Mouse (Mus musculus): ENCODE data around the gene Cpne5. TPM values are rescaled to one million over a fixed set of nuclear protein-coding genes. Genes with fewer than 3 reads are reported as not detected.

Gene Cpne5
- total and polyA plus RNA-seq, 3 experiments: 0.19 to 1.0 TPM; not detected in 1

DNA sequence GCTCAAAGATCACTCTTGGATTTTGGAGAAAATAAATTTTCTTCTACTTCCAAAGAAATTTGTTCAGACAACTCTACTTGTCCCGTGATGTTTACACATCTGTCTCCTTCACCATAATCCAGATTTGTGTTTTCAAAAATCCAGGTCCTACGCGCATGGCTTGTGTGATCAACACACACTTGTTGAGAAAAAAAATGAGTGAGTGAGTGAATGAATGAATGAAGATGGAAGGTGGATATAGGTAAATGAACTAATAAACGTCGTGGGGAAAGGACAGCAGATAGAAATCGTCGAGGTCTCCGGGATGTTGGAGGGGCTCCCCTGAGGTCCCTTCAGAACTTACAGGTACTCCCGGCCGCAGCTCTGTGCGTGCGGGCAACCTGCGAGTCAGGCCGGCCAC, 25.4 kb upstream of the Cpne5 start:
- peaks cover 0 to 35% of the 10 kb centered on the region in 2 experiments; a peak in 3 of 4 replicates for H3K4me1 ChIP-seq (ENCODE audit: control insufficient read depth in 1 of 2, insufficient read depth in 2 of 2, low read length in 2 of 2)
- H3K4me3 ChIP-seq (ENCODE audit: control insufficient read depth in 1 of 2, insufficient read depth in 1 of 2, low read depth in 2 of 2, low read length in 2 of 2): peak overlapping the region; percentile 46 to 81

GRCm38 (mm10) chr17:29262259-29262649, 24.3 kb upstream of the Cpne5 start:
- no peak for TF ChIP-seq POLR2A (IDR thresholded peaks at IDR 0.05; ENCODE audit: control insufficient read depth in 1 of 2, insufficient read depth in 1 of 2, low read depth in 1 of 2, low read length in 2 of 2, poor library complexity in 1 of 2)
- no peak for TF ChIP-seq CHD1 (IDR thresholded peaks at IDR 0.05; ENCODE audit: low read depth, low read length)
- no peak for TF ChIP-seq TCF12 (IDR thresholded peaks at IDR 0.05; ENCODE audit: low read depth, low read length)
- no peak for TF ChIP-seq ZMIZ1 (IDR thresholded peaks at IDR 0.05; ENCODE audit: low read depth, low read length)
- no peak for TF ChIP-seq ETS1 (IDR thresholded peaks at IDR 0.05; ENCODE audit: low read depth, low read length)
- TF ChIP-seq MXI1 (IDR thresholded peaks at IDR 0.05; ENCODE audit: low read depth, low read length): no peak
- no peak for TF ChIP-seq TBP (IDR thresholded peaks at IDR 0.05; ENCODE audit: low read depth, low read length)
- no peak for TF ChIP-seq SIN3A (IDR thresholded peaks at IDR 0.05; ENCODE audit: low read length)
- TF ChIP-seq CTCF (IDR thresholded peaks at IDR 0.05 in 2 of 3, conservative IDR thresholded peaks at IDR 0.05 in 1 of 3; ENCODE audit: control insufficient read depth in 1 of 3, insufficient read depth in 1 of 3, low read depth in 2 of 3, low read length in 3 of 3, poor library complexity in 1 of 3, severe bottlenecking in 1 of 3): no peak; a peak in 1 of 6 replicates
- TF ChIP-seq ZNF384 (IDR thresholded peaks at IDR 0.05; ENCODE audit: low read depth, low read length): no peak
- TF ChIP-seq MAX (IDR thresholded peaks at IDR 0.05; ENCODE audit: low read length): no peak
- TF ChIP-seq MYC (IDR thresholded peaks at IDR 0.05; ENCODE audit: low read depth, low read length): no peak
- no peak for TF ChIP-seq USF2 (IDR thresholded peaks at IDR 0.05; ENCODE audit: borderline replicate concordance in 1 of 2, insufficient read depth in 1 of 2, low read depth in 1 of 2, low read length in 2 of 2)
- no peak for TF ChIP-seq ZKSCAN1 (IDR thresholded peaks at IDR 0.05; ENCODE audit: low read depth, low read length)
- no peak for TF ChIP-seq MEF2A (IDR thresholded peaks at IDR 0.05; ENCODE audit: extremely low read depth, insufficient replicate concordance, low read depth, low read length, poor library complexity, severe bottlenecking)
- DNase-seq (ENCODE audit: low read depth, low spot score): peak; percentile 40
- Histone ChIP-seq H3K27ac (ENCODE audit: control insufficient read depth, low read depth, low read length) (no peak overlapping the region), H3K9me3 (replicated peaks; ENCODE audit: insufficient read depth, low read length) (no peaks in the 10 kb centered on the region), H3K9ac (ENCODE audit: control insufficient read depth, low read depth, low read length, poor library complexity, severe bottlenecking) (peak overlapping the region; percentile 22), H3K27me3 (ENCODE audit: control insufficient read depth in 1 of 2, insufficient read depth in 2 of 2, low read length in 2 of 2) (no peaks in the 10 kb centered on the region), H3K36me3 (ENCODE audit: control insufficient read depth in 1 of 2, insufficient read depth in 2 of 2, low read length in 2 of 2) (peaks cover 4 to 18% of the 10 kb centered on the region in 2 experiments; a peak in 3 of 4 replicates), H3K4me1 (ENCODE audit: control insufficient read depth in 1 of 2, insufficient read depth in 2 of 2, low read length in 2 of 2) (peaks cover 0 to 31% of the 10 kb centered on the region in 2 experiments; a peak in 3 of 4 replicates), H3K4me3 (ENCODE audit: control insufficient read depth in 1 of 2, insufficient read depth in 1 of 2, low read depth in 2 of 2, low read length in 2 of 2) (peak overlapping the region in 1 of 2 experiments; percentile 18; a peak in 2 of 4 replicates), H3K79me2 (ENCODE audit: control insufficient read depth, insufficient read depth, low read length, poor library complexity) (peaks cover 62% of the 10 kb centered on the region)

More for the DNA sequence above, 25.4 kb upstream of the Cpne5 start:
- Histone ChIP-seq H3K36me3 (ENCODE audit: control insufficient read depth in 1 of 2, insufficient read depth in 2 of 2, low read length in 2 of 2) (peaks cover 0 to 23% of the 10 kb centered on the region in 2 experiments; a peak in 2 of 4 replicates), H3K27ac (ENCODE audit: control insufficient read depth, low read depth, low read length) (peak overlapping the region; percentile 100), H3K27me3 (ENCODE audit: control insufficient read depth in 1 of 2, insufficient read depth in 2 of 2, low read length in 2 of 2) (no peaks in the 10 kb centered on the region), H3K79me2 (ENCODE audit: control insufficient read depth, insufficient read depth, low read length, poor library complexity) (peaks cover 51% of the 10 kb centered on the region), H3K9me3 (replicated peaks; ENCODE audit: insufficient read depth, low read length) (no peaks in the 10 kb centered on the region), H3K9ac (ENCODE audit: control insufficient read depth, low read depth, low read length, poor library complexity, severe bottlenecking) (peak overlapping the region; percentile 96)
- DNase-seq (ENCODE audit: low read depth, low spot score): no peak
- TF ChIP-seq NRF1 (IDR thresholded peaks at IDR 0.05; ENCODE audit: insufficient read depth, low read depth, low read length, poor library complexity, severe bottlenecking): no peak
- TF ChIP-seq ZNF384 (IDR thresholded peaks at IDR 0.05; ENCODE audit: low read depth, low read length): peak; percentile 55; the same call in 1 of the 2 replicates
- TF ChIP-seq SIN3A (IDR thresholded peaks at IDR 0.05; ENCODE audit: low read length): peak; percentile 38
- 0 out of 2 replicates have a peak, but pooled peaks have one; percentile 6 for TF ChIP-seq MYC (IDR thresholded peaks at IDR 0.05; ENCODE audit: low read depth, low read length)
- TF ChIP-seq MAX (IDR thresholded peaks at IDR 0.05; ENCODE audit: low read length): peak; percentile 39; the same call in 1 of the 2 replicates
- no peak for TF ChIP-seq TBP (IDR thresholded peaks at IDR 0.05; ENCODE audit: low read depth, low read length)
